ENCODE assay signal across 17 mouse cellular contexts in the genomic region with DNA sequence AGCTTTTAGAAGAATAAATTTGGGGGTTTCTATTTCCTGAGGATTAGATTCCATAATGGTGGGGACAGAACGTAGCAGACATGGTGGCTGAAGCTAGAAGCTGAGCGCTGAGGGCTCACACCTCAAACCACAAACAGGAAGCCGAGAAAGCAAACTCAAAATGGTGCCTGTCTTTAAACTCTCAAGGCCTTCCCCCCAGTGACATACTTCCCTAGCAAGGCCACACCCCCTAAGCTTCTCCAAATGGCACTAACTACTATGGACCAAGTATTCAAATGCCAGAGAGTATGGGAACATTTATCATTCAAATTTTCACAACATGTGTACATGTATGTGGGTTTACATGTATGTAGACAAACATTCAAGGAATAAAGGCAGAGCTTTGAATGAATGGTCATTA. TPM values are rescaled to one million over a fixed set of nuclear protein-coding genes. Genes with fewer than 3 reads are reported as not detected.
DNase-seq lines count a peak whose midpoint lies in the region; ATAC-seq and TF ChIP-seq lines count a peak whose summit lies in the region.
"Had no signal": no experiment of that assay in that cellular context is flagged by ENCODE, and none has a peak within 500 bp of the region (broad histone marks: within the 10 kb centered on the region; RNA-seq: fewer than 3 reads in every experiment).

No protein-coding gene starts in this region.

- no peak for TF ChIP-seq CTCF in liver, adult 2 months (IDR thresholded peaks at IDR 0.05; ENCODE audit: low read depth, low read length)
- TF ChIP-seq CTCF in liver, postnatal 0 days (IDR thresholded peaks at IDR 0.05; ENCODE audit: low read depth): no peak
- no peak for TF ChIP-seq CTCF in CH12.LX (conservative IDR thresholded peaks at IDR 0.05 in 1 of 2, IDR thresholded peaks at IDR 0.05 in 1 of 2; ENCODE audit: low read depth in 2 of 2, low read length in 2 of 2)
- TF ChIP-seq CTCF in thymus, adult 2 months (IDR thresholded peaks at IDR 0.05; ENCODE audit: borderline replicate concordance, control insufficient read depth, extremely low read depth, insufficient read depth, low read length, poor library complexity): no peak
- TF ChIP-seq CTCF in hindbrain, postnatal 0 days (IDR thresholded peaks at IDR 0.05; ENCODE audit: low read depth): no peak

- TF ChIP-seq POLR2A in liver, adult 2 months (IDR thresholded peaks at IDR 0.05; ENCODE audit: extremely low read depth, insufficient read depth, low read length): no peak
- no peak for TF ChIP-seq POLR2A in CH12.LX (IDR thresholded peaks at IDR 0.05; ENCODE audit: low read depth, low read length)
- TF ChIP-seq POLR2A in thymus, adult 2 months (IDR thresholded peaks at IDR 0.05; ENCODE audit: control insufficient read depth, extremely low read depth, insufficient read depth, low read length, poor library complexity): no peak

- peaks cover 46% of the 10 kb centered on the region for H3K79me2 ChIP-seq in liver, adult 2 months (ENCODE audit: control insufficient read depth, insufficient read depth, low read length)
- H3K79me2 ChIP-seq in CH12.LX (replicated peaks; ENCODE audit: control insufficient read depth, extremely low read depth, insufficient read depth, poor library complexity, severe bottlenecking): peaks cover 7% of the 10 kb centered on the region

- dilution Hi-C loops in CH12.LX (cut with MboI; ENCODE audit: extremely low pct_ligation_motif_present, extremely low pct_unique_long_range_greater_than_20kb, low sequenced_read_pairs): no loop called here

- no peaks in the 10 kb centered on the region for H3K36me3 ChIP-seq in liver, adult 2 months (ENCODE audit: control insufficient read depth, insufficient read depth, low read length)
- H3K36me3 ChIP-seq in liver, postnatal 0 days (replicated peaks; ENCODE audit: insufficient read depth, low read length): no peaks in the 10 kb centered on the region; the same call in 1 of the 2 replicates
- peaks cover 0 to 3% of the 10 kb centered on the region in 2 experiments for H3K36me3 ChIP-seq in CH12.LX (replicated peaks in 1 of 2; ENCODE audit: control insufficient read depth in 1 of 2, insufficient read depth in 1 of 2, low read length in 1 of 2)
- no peaks in the 10 kb centered on the region for H3K36me3 ChIP-seq in thymus, adult 2 months (ENCODE audit: control insufficient read depth, insufficient read depth, low read length)
- no peaks in the 10 kb centered on the region for H3K36me3 ChIP-seq in hindbrain, postnatal 0 days (ENCODE audit: insufficient read depth, low read length)
- H3K36me3 ChIP-seq: embryonic facial prominence, embryonic 10.5 days; hindbrain, embryonic 15.5 days had no signal

- in situ Hi-C loops in CH12.LX (cut with MboI; ENCODE audit: low pct_ligation_motif_present, low pct_unique_long_range_greater_than_20kb, low sequenced_read_pairs): no loop called here

- H3K27ac ChIP-seq in liver, adult 2 months (replicated peaks; ENCODE audit: insufficient read depth, low read depth, low read length): peak overlapping the region; percentile 62; the same call in 1 of the 2 replicates
- no peak overlapping the region for H3K27ac ChIP-seq in liver, postnatal 0 days (ENCODE audit: low read depth)
- no peak overlapping the region for H3K27ac ChIP-seq in CH12.LX (ENCODE audit: insufficient read depth, low read depth)
- no peak overlapping the region for H3K27ac ChIP-seq in thymus, adult 2 months (ENCODE audit: control insufficient read depth, insufficient read depth, low read length)
- no peak overlapping the region for H3K27ac ChIP-seq in hindbrain, postnatal 0 days
- H3K27ac ChIP-seq: embryonic facial prominence, embryonic 10.5 days; forebrain, embryonic 13.5 days; hindbrain, embryonic 15.5 days had no signal

- H3K4me3 ChIP-seq in liver, adult 2 months (ENCODE audit: insufficient read depth, low read depth, low read length): no peak overlapping the region
- no peak overlapping the region for H3K4me3 ChIP-seq in liver, postnatal 0 days (ENCODE audit: low read depth, low read length)
- no peak overlapping the region for H3K4me3 ChIP-seq in CH12.LX (replicated peaks in 1 of 3; ENCODE audit: low read depth in 2 of 3, low read length in 2 of 3, poor library complexity in 1 of 3)
- H3K4me3 ChIP-seq in thymus, adult 2 months (ENCODE audit: control insufficient read depth, insufficient read depth, low read length): no peak overlapping the region
- H3K4me3 ChIP-seq in hindbrain, postnatal 0 days (ENCODE audit: low read length): no peak overlapping the region
- H3K4me3 ChIP-seq: embryonic facial prominence, embryonic 10.5 days; forebrain, embryonic 13.5 days; hindbrain, embryonic 15.5 days had no signal

- H3K9me3 ChIP-seq in liver, postnatal 0 days (ENCODE audit: low read length): no peaks in the 10 kb centered on the region
- H3K9me3 ChIP-seq in CH12.LX (replicated peaks; ENCODE audit: low read length): no peaks in the 10 kb centered on the region
- no peaks in the 10 kb centered on the region for H3K9me3 ChIP-seq in hindbrain, postnatal 0 days (ENCODE audit: low read length)
- H3K9me3 ChIP-seq: embryonic facial prominence, embryonic 10.5 days; forebrain, embryonic 13.5 days; hindbrain, embryonic 15.5 days had no signal

- no peak overlapping the region for H3K4me2 ChIP-seq in liver, postnatal 0 days (ENCODE audit: low read depth, low read length)
- no peak overlapping the region for H3K4me2 ChIP-seq in CH12.LX (ENCODE audit: insufficient read depth, low read depth, poor library complexity, severe bottlenecking)
- no peak overlapping the region for H3K4me2 ChIP-seq in hindbrain, postnatal 0 days (ENCODE audit: low read depth, low read length)
- H3K4me2 ChIP-seq: forebrain, embryonic 13.5 days; hindbrain, embryonic 15.5 days; lung, embryonic 14.5 days had no signal

- peak; percentile 26 for DNase-seq in liver, adult 2 months (ENCODE audit: extremely low read depth, low read depth, low spot score)
- DNase-seq in liver, postnatal 0 days: no peak
- DNase-seq in CH12.LX (ENCODE audit: extremely low read depth): peak; percentile 43
- DNase-seq in thymus, adult 2 months: peak; percentile 58
- DNase-seq in retina, postnatal 1 day: no peak
- no peak for DNase-seq in adrenal gland, postnatal 25 days
- DNase-seq in hindbrain, postnatal 0 days (ENCODE audit: low spot score): no peak
- DNase-seq: adrenal gland, postnatal 14 days; gastrocnemius, postnatal 36 days; kidney, postnatal 10 days; lung, embryonic 14.5 days had no signal

- peaks cover 45% of the 10 kb centered on the region for H3K4me1 ChIP-seq in liver, adult 2 months (ENCODE audit: control insufficient read depth, insufficient read depth, low read length)
- peaks cover 76% of the 10 kb centered on the region for H3K4me1 ChIP-seq in liver, postnatal 0 days (ENCODE audit: insufficient read depth)
- peaks cover 15 to 50% of the 10 kb centered on the region in 2 experiments for H3K4me1 ChIP-seq in CH12.LX (ENCODE audit: control insufficient read depth in 1 of 2, insufficient read depth in 2 of 2)
- peaks cover 60% of the 10 kb centered on the region for H3K4me1 ChIP-seq in thymus, adult 2 months (replicated peaks; ENCODE audit: control insufficient read depth, insufficient read depth, low read length)
- H3K4me1 ChIP-seq in hindbrain, postnatal 0 days (ENCODE audit: insufficient read depth, low read length): peaks cover 19% of the 10 kb centered on the region

- H3K9ac ChIP-seq in liver, adult 2 months (ENCODE audit: low read depth, low read length): no peak overlapping the region
- H3K9ac ChIP-seq in liver, postnatal 0 days (replicated peaks): no peak overlapping the region
- no peak overlapping the region for H3K9ac ChIP-seq in CH12.LX (ENCODE audit: insufficient read depth, low read depth)
- H3K9ac ChIP-seq in hindbrain, postnatal 0 days (replicated peaks; ENCODE audit: low read length): no peak overlapping the region
- H3K9ac ChIP-seq: forebrain, embryonic 13.5 days; hindbrain, embryonic 15.5 days; lung, embryonic 14.5 days had no signal

- no peak for ATAC-seq in liver, postnatal 0 days
- ATAC-seq in hematopoietic stem cell, adult 5-6 weeks (replicated peaks in 1 of 2; ENCODE audit: insufficient read depth in 1 of 2, low FRiP score in 2 of 2, low TSS enrichment in 1 of 2, low read depth in 1 of 2, poor library complexity in 2 of 2, severe bottlenecking in 2 of 2): peak; percentile 40 to 44; a peak in 3 of 4 replicates
- no peak for ATAC-seq in hindbrain, postnatal 0 days
- ATAC-seq: forebrain, embryonic 13.5 days had no signal

- WGBS in liver, adult 2 months: 96% methylated on average over 3 of the region's 3 CpGs
- WGBS in liver, postnatal 0 days (ENCODE audit: insufficient replicate concordance): 29% methylated on average over 3 of the region's 3 CpGs
- 3% methylated on average over 3 of the region's 3 CpGs for WGBS in thymus, adult 2 months
- 96% methylated on average over 3 of the region's 3 CpGs for WGBS in hindbrain, postnatal 0 days

- H3K27me3 ChIP-seq in liver, adult 2 months (ENCODE audit: control insufficient read depth, insufficient read depth, low read length): no peaks in the 10 kb centered on the region
- no peaks in the 10 kb centered on the region for H3K27me3 ChIP-seq in liver, postnatal 0 days (ENCODE audit: insufficient read depth, low read length)
- no peaks in the 10 kb centered on the region for H3K27me3 ChIP-seq in CH12.LX (replicated peaks)
- H3K27me3 ChIP-seq in thymus, adult 2 months (ENCODE audit: control insufficient read depth, insufficient read depth, low read length): no peaks in the 10 kb centered on the region
- H3K27me3 ChIP-seq in hindbrain, postnatal 0 days (ENCODE audit: insufficient read depth, low read length): no peaks in the 10 kb centered on the region
- H3K27me3 ChIP-seq: forebrain, embryonic 13.5 days; hindbrain, embryonic 15.5 days had no signal

- TF ChIP-seq EP300 in liver, postnatal 0 days (IDR thresholded peaks at IDR 0.05; ENCODE audit: low read depth): no peak
- TF ChIP-seq EP300 in CH12.LX (IDR thresholded peaks at IDR 0.05; ENCODE audit: low read length): no peak

- no peak for TF ChIP-seq RAD21 in CH12.LX (IDR thresholded peaks at IDR 0.05; ENCODE audit: low read depth, low read length)

RNA-seq across cellular contexts. Expression of gene Klf13, which starts 8.6 kb away (rescaled TPM):
- total RNA-seq in liver, adult 2 months (2014; rRNA removed): 26.2 and 26.4 TPM in 2 replicates
- 14.1 and 19.8 TPM in 2 replicates for polyA plus RNA-seq in liver, adult 2 months (2012; rRNA removed)
- 25.5 and 25.7 TPM in 2 replicates for polyA plus RNA-seq in liver, postnatal 0 days (2015; fragmentation: Nextera tagmentation; extraction: Ambion mirVana)
- total RNA-seq in CH12.LX (2012; rRNA removed) (5.7 and 9.7 TPM in 2 replicates), CH12.LX (2014; rRNA removed) (1.2 and 1.7 TPM in 2 replicates)
- 3.7 TPM in 2 replicates for polyA plus RNA-seq in CH12.LX (2012; ENCODE audit: insufficient read length, low read depth)
- 16.7 and 24.3 TPM in 2 replicates for total RNA-seq in hematopoietic stem cell, adult 5-6 weeks (2017)
- 172 and 234 TPM in 2 replicates for polyA plus RNA-seq in thymus, adult 2 months (2012; rRNA removed)
- total RNA-seq in adrenal gland, postnatal 25 days (2021): 85.4 and 93.8 TPM in 2 replicates
- total RNA-seq in hindbrain, postnatal 0 days (2014; rRNA removed): 30.7 and 34.0 TPM in 2 replicates
- 26.9 and 28.0 TPM in 2 replicates for polyA plus RNA-seq in hindbrain, postnatal 0 days (2015; fragmentation: Nextera tagmentation; extraction: Ambion mirVana)

RNA-seq across cellular contexts. Expression of gene E030018B13Rik, which starts 13.5 kb away (rescaled TPM):
- 0.09 TPM in 1 of 2 replicates, not detected in the other for total RNA-seq in liver, adult 2 months (2014; rRNA removed)
- polyA plus RNA-seq in liver, adult 2 months (2012; rRNA removed): not detected in 2 replicates
- polyA plus RNA-seq in liver, postnatal 0 days (2015; fragmentation: Nextera tagmentation; extraction: Ambion mirVana): 0.14 TPM in 1 of 2 replicates, not detected in the other
- total RNA-seq in CH12.LX (2012; rRNA removed) (not detected in 2 replicates), CH12.LX (2014; rRNA removed) (not detected in 2 replicates)
- not detected in 2 replicates for polyA plus RNA-seq in CH12.LX (2012; ENCODE audit: insufficient read length, low read depth)
- not detected in 2 replicates for total RNA-seq in hematopoietic stem cell, adult 5-6 weeks (2017)
- not detected in 2 replicates for polyA plus RNA-seq in thymus, adult 2 months (2012; rRNA removed)
- not detected in 2 replicates for total RNA-seq in adrenal gland, postnatal 25 days (2021)
- not detected in 2 replicates for total RNA-seq in hindbrain, postnatal 0 days (2014; rRNA removed)
- polyA plus RNA-seq in hindbrain, postnatal 0 days (2015; fragmentation: Nextera tagmentation; extraction: Ambion mirVana): not detected in 2 replicates
- total RNA-seq: adrenal gland, postnatal 14 days; gastrocnemius, postnatal 36 days; left cerebral cortex, adult 8-10 months had no signal
- polyA plus RNA-seq: embryonic facial prominence, embryonic 10.5 days; hindbrain, embryonic 15.5 days; urinary bladder, adult 2 months had no signal

Comparison
In these comparisons a context has a peak if more than half of its experiments do, and no peak if none do; other contexts are left out.
1. DNase-seq: peak in liver, adult 2 months (single experiment), CH12.LX (single experiment) and thymus, adult 2 months (single experiment); none in liver, postnatal 0 days (single experiment), retina, postnatal 1 day (single experiment), adrenal gland, postnatal 25 days (single experiment) and hindbrain, postnatal 0 days (single experiment).
2. ATAC-seq: peak in hematopoietic stem cell, adult 5-6 weeks (2 of 2); none in liver, postnatal 0 days (single experiment) and hindbrain, postnatal 0 days (single experiment).